Comparison of ENCODE assay signal across 17 mouse cellular contexts in the genomic region with DNA sequence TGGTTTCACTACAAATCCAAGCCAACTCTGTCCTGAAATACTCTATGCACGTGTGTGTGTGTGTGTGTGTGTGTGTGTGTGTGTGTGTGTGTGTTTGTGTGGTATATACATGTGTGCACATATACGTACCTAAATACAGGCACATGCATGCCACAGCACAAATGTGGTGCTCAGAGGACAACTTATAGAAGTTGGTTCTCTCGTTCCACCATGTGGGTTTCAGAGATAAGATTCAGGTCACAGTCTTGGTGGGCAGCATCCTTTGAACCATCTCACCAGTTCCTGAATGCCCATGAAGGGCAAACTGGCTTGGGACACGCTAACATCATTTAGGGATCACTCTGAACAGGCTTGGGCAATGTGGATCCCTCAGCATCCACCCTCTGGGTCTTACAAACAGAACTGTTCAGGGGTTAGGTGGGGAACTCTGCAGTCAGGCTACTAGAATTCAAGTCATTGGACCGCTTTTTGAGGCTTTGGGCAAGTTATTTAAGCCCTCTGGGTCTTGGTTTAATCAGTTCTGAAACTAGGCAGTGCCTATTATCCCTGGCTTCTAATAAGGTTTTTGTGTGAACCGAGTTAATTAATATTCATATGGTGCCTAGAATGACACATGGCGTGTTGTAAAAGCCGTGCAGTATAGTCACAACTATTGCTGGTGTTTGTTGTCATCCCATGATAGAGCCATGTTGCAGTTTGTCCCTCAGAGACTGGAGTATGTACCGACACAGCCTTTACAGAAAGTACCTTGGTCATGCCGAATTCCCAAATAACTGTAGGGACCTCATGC. TPM values are rescaled to one million over a fixed set of nuclear protein-coding genes. Genes with fewer than 3 reads are reported as not detected.
DNase-seq lines count a peak whose midpoint lies in the region; ATAC-seq lines count a peak whose summit lies in the region.
"Had no signal": no experiment of that assay in that cellular context is flagged by ENCODE, and none has a peak within 500 bp of the region (broad histone marks: within the 10 kb centered on the region; RNA-seq: fewer than 3 reads in every experiment).

No protein-coding gene starts in this region.

- DNase-seq in heart, adult 18-20 months = no peak
- no peak for DNase-seq in midbrain, embryonic 10.5 days (ENCODE audit: low spot score)
- DNase-seq in liver, embryonic 13.5 days = no peak
- no peak for DNase-seq in kidney, adult 18-20 months
- no peak for DNase-seq in gastrocnemius, adult 8-10 months (ENCODE audit: low spot score in 2 of 2)
- DNase-seq: cerebellum, adult 11 months; cerebellum, postnatal 36 days; gastrocnemius, postnatal 36 days; kidney, adult 9 months; lung, postnatal 10 days had no signal

- H3K4me1 ChIP-seq in heart, embryonic 14.5 days (ENCODE audit: control insufficient read depth in 2 of 2, insufficient read depth in 2 of 2, low read length in 2 of 2) = peaks cover 2 to 7% of the 10 kb centered on the region in 2 experiments; a peak in 3 of 4 replicates
- peaks cover 22% of the 10 kb centered on the region for H3K4me1 ChIP-seq in midbrain, embryonic 13.5 days (replicated peaks)
- H3K4me1 ChIP-seq in midbrain, embryonic 10.5 days = peaks cover 28% of the 10 kb centered on the region
- peaks cover 43% of the 10 kb centered on the region for H3K4me1 ChIP-seq in liver, embryonic 13.5 days (replicated peaks)
- peaks cover 10% of the 10 kb centered on the region for H3K4me1 ChIP-seq in midbrain, embryonic 16.5 days (ENCODE audit: control insufficient read depth, insufficient read depth, low read length)
- H3K4me1 ChIP-seq: heart, embryonic 12.5 days; neural tube, embryonic 13.5 days had no signal

- H3K9me3 ChIP-seq in heart, embryonic 14.5 days (ENCODE audit: control insufficient read depth, low read length) = no peaks in the 10 kb centered on the region
- H3K9me3 ChIP-seq in midbrain, embryonic 13.5 days = no peaks in the 10 kb centered on the region
- no peaks in the 10 kb centered on the region for H3K9me3 ChIP-seq in midbrain, embryonic 10.5 days (replicated peaks)
- no peaks in the 10 kb centered on the region for H3K9me3 ChIP-seq in liver, embryonic 13.5 days (replicated peaks)
- H3K9me3 ChIP-seq in midbrain, embryonic 16.5 days (replicated peaks; ENCODE audit: control insufficient read depth, low read length, poor library complexity, severe bottlenecking) = no peaks in the 10 kb centered on the region
- H3K9me3 ChIP-seq: heart, embryonic 12.5 days; neural tube, embryonic 13.5 days had no signal

- H3K27ac ChIP-seq in heart, embryonic 14.5 days (replicated peaks in 1 of 2; ENCODE audit: control insufficient read depth in 1 of 2, insufficient read depth in 1 of 2, low read depth in 2 of 2, low read length in 2 of 2) = no peak overlapping the region; a peak in 1 of 4 replicates
- H3K27ac ChIP-seq in midbrain, embryonic 13.5 days = no peak overlapping the region
- no peak overlapping the region for H3K27ac ChIP-seq in midbrain, embryonic 10.5 days (replicated peaks)
- H3K27ac ChIP-seq in liver, embryonic 13.5 days = no peak overlapping the region
- H3K27ac ChIP-seq in midbrain, embryonic 16.5 days (ENCODE audit: low read length) = no peak overlapping the region
- H3K27ac ChIP-seq: left cerebral cortex, adult 2 months; neural tube, embryonic 13.5 days had no signal

- no peak overlapping the region for H3K9ac ChIP-seq in heart, embryonic 14.5 days (ENCODE audit: low read length)
- no peak overlapping the region for H3K9ac ChIP-seq in midbrain, embryonic 13.5 days (replicated peaks)
- 0 out of 2 replicates have a peak overlapping the region, but pooled peaks have one; percentile 42 for H3K9ac ChIP-seq in liver, embryonic 13.5 days
- H3K9ac ChIP-seq in midbrain, embryonic 16.5 days (ENCODE audit: low read depth, low read length) = no peak overlapping the region
- H3K9ac ChIP-seq: heart, embryonic 12.5 days; neural tube, embryonic 13.5 days had no signal

- H3K4me3 ChIP-seq in heart, embryonic 14.5 days (ENCODE audit: control insufficient read depth in 1 of 2, insufficient read depth in 1 of 2, low read depth in 1 of 2, low read length in 2 of 2) = no peak overlapping the region
- H3K4me3 ChIP-seq in midbrain, embryonic 13.5 days (replicated peaks) = no peak overlapping the region
- no peak overlapping the region for H3K4me3 ChIP-seq in midbrain, embryonic 10.5 days
- H3K4me3 ChIP-seq in liver, embryonic 13.5 days (replicated peaks) = peak overlapping the region; percentile 37
- 0 out of 2 replicates have a peak overlapping the region, but pooled peaks have one; percentile 19 for H3K4me3 ChIP-seq in midbrain, embryonic 16.5 days (ENCODE audit: low read depth, low read length)
- H3K4me3 ChIP-seq: heart, embryonic 12.5 days; neural tube, embryonic 13.5 days had no signal

- no peaks in the 10 kb centered on the region for H3K27me3 ChIP-seq in heart, embryonic 14.5 days (ENCODE audit: control insufficient read depth, insufficient read depth, low read length)
- H3K27me3 ChIP-seq in midbrain, embryonic 13.5 days = no peaks in the 10 kb centered on the region
- no peaks in the 10 kb centered on the region for H3K27me3 ChIP-seq in midbrain, embryonic 10.5 days (ENCODE audit: low read depth, poor library complexity, severe bottlenecking)
- H3K27me3 ChIP-seq in liver, embryonic 13.5 days = no peaks in the 10 kb centered on the region
- H3K27me3 ChIP-seq in midbrain, embryonic 16.5 days (ENCODE audit: control insufficient read depth, insufficient read depth, low read depth, low read length) = no peaks in the 10 kb centered on the region
- H3K27me3 ChIP-seq: heart, embryonic 12.5 days; neural tube, embryonic 13.5 days; Patski had no signal

- 85% methylated on average over 10 of the region's 10 CpGs for WGBS in heart, embryonic 14.5 days
- WGBS in midbrain, embryonic 13.5 days = 70% methylated on average over 10 of the region's 10 CpGs
- 81% methylated on average over 10 of the region's 10 CpGs for WGBS in midbrain, embryonic 10.5 days
- whole genome bisulfite sequencing in liver, embryonic 13.5 days (ENCODE audit: insufficient replicate concordance) = 54% methylated on average over 10 of the region's 10 CpGs
- 66% methylated on average over 10 of the region's 10 CpGs for WGBS in midbrain, embryonic 16.5 days

- H3K36me3 ChIP-seq in heart, embryonic 14.5 days (ENCODE audit: control insufficient read depth, insufficient read depth, low read length) = no peaks in the 10 kb centered on the region
- H3K36me3 ChIP-seq in midbrain, embryonic 13.5 days = no peaks in the 10 kb centered on the region
- H3K36me3 ChIP-seq in midbrain, embryonic 10.5 days = no peaks in the 10 kb centered on the region
- no peaks in the 10 kb centered on the region for H3K36me3 ChIP-seq in liver, embryonic 13.5 days
- no peaks in the 10 kb centered on the region for H3K36me3 ChIP-seq in midbrain, embryonic 16.5 days (ENCODE audit: control insufficient read depth, insufficient read depth, low read length)
- H3K36me3 ChIP-seq: heart, embryonic 12.5 days; neural tube, embryonic 13.5 days had no signal

- no peak for ATAC-seq in heart, embryonic 14.5 days (ENCODE audit: insufficient number of reproducible peaks, insufficient read depth, low FRiP score, low read depth)
- no peak for ATAC-seq in midbrain, embryonic 13.5 days
- no peak for ATAC-seq in liver, embryonic 13.5 days (ENCODE audit: low read depth)
- ATAC-seq in midbrain, embryonic 16.5 days = no peak
- ATAC-seq: Patski had no signal

- peak overlapping the region; percentile 19; the same call in 1 of the 2 replicates for H3K4me2 ChIP-seq in heart, embryonic 14.5 days (ENCODE audit: low read length)
- peak overlapping the region; percentile 39 for H3K4me2 ChIP-seq in midbrain, embryonic 13.5 days (replicated peaks)
- H3K4me2 ChIP-seq in liver, embryonic 13.5 days = peak overlapping the region; percentile 58
- H3K4me2 ChIP-seq in midbrain, embryonic 16.5 days (ENCODE audit: low read length) = peak overlapping the region; percentile 45
- H3K4me2 ChIP-seq: neural tube, embryonic 13.5 days had no signal

RNA-seq across cellular contexts. Expression of a gene that starts 59.4 kb away (rescaled TPM):
- polyA plus RNA-seq in heart, embryonic 14.5 days (2014; fragmentation: Nextera tagmentation; extraction: Ambion mirVana) = 3.1 and 3.2 TPM in 2 replicates
- total RNA-seq in heart, adult 18-20 months (2021) = 10 to 100 TPM; 12.7 to 18.0 TPM
- polyA plus RNA-seq in midbrain, embryonic 13.5 days (2015; fragmentation: Nextera tagmentation; extraction: Ambion mirVana) = 2.0 and 2.1 TPM in 2 replicates
- 0.89 and 1.2 TPM in 2 replicates for polyA plus RNA-seq in midbrain, embryonic 10.5 days (2016; fragmentation: Nextera tagmentation; extraction: Ambion mirVana)
- 0.13 and 0.20 TPM in 2 replicates for polyA plus RNA-seq in liver, embryonic 13.5 days (2015; fragmentation: Nextera tagmentation; extraction: Ambion mirVana)
- 0.50 and 1.7 TPM in 2 replicates for polyA plus RNA-seq in midbrain, embryonic 16.5 days (2015; fragmentation: Nextera tagmentation; extraction: Ambion mirVana)
- 1 to 10 TPM; 4.6 to 7.7 (median 6.2) TPM for total RNA-seq in gastrocnemius, adult 8-10 months (2022)

Comparison
In these comparisons a context has a peak if more than half of its experiments do, and no peak if none do; other contexts are left out.
1. H3K4me3 ChIP-seq: peak in liver, embryonic 13.5 days (single experiment) and midbrain, embryonic 16.5 days (single experiment); none in heart, embryonic 14.5 days (0 of 2), midbrain, embryonic 13.5 days (single experiment) and midbrain, embryonic 10.5 days (single experiment).
2. Peak in every context shown above with its lines, with median percentiles within 50 percentile points of each other: H3K4me2 ChIP-seq.